Mouse (Mus musculus) heart, embryonic 11.5 days (tissue): ENCODE measurements around the gene Cbln1. TPM values are rescaled to one million over a fixed set of nuclear protein-coding genes. Genes with fewer than 3 reads are reported as not detected.

Experiments
- ATAC-seq: fragments of 200-750 bp; cut with Nextera tagmentation; replicated peaks from 2 replicates; pipeline ENCODE4 v1.8.0; 2017; ENCODE audit warnings: moderate library complexity; ENCODE audit not compliant: insufficient number of reproducible peaks, low FRiP score, low TSS enrichment
- H3K27ac ChIP-seq: fragments of 300-500 bp; sonication (generic); 2 replicates; pipeline ENCODE4 v1.5.1; 2014; ENCODE audit warnings: mild to moderate bottlenecking, low read depth, low read length
- H3K27me3 ChIP-seq: fragments of 300-500 bp; sonication (generic); 2 replicates; pipeline ENCODE4 v1.6.1; 2014; ENCODE audit warnings: mild to moderate bottlenecking, low read length, mixed read lengths; ENCODE audit not compliant: control insufficient read depth, insufficient read depth
- H3K36me3 ChIP-seq: fragments of 300-500 bp; sonication (generic); 2 replicates; pipeline ENCODE4 v1.6.1; 2014; ENCODE audit warnings: mild to moderate bottlenecking, low read length, moderate library complexity, mixed read lengths; ENCODE audit not compliant: control insufficient read depth, insufficient read depth
- H3K4me1 ChIP-seq: fragments of 300-500 bp; sonication (generic); 2 replicates; pipeline ENCODE4 v1.6.1; 2014; ENCODE audit warnings: low read length; ENCODE audit not compliant: control insufficient read depth, insufficient read depth
- H3K4me2 ChIP-seq: fragments of 300-500 bp; sonication (generic); 2 replicates; pipeline ENCODE4 v1.6.1; 2014; ENCODE audit warnings: mild to moderate bottlenecking, moderate library complexity
- H3K4me3 ChIP-seq: fragments of 300-500 bp; sonication (generic); 2 replicates; pipeline ENCODE4 v1.5.1; 2014; ENCODE audit warnings: low read depth, low read length
- H3K9ac ChIP-seq: fragments of 300-500 bp; sonication (generic); 2 replicates; pipeline ENCODE4 v1.6.1; 2014; ENCODE audit warnings: mild to moderate bottlenecking, low read depth, low read length, moderate library complexity
- H3K9me3 ChIP-seq: fragments of 300-500 bp; sonication (generic); replicated peaks from 2 replicates; pipeline ENCODE4 v1.6.1; 2016; ENCODE audit warnings: low read length; ENCODE audit not compliant: control insufficient read depth
- WGBS: fragments of 180-500 bp; shearing (Covaris S2); extraction: QIAGEN DNeasy Blood & Tissue Kit; methylation state at CpG from one replicate; pipeline ENCODE4 v1.1.7; 2014; ENCODE audit not compliant: insufficient replicate concordance; 5-methylcytosine and 5-hydroxymethylcytosine counted together
- polyA plus RNA-seq: library from polyadenylated mRNA; unstranded; fragments of >200 nt; fragmentation: Nextera tagmentation; extraction: Ambion mirVana; gene quantifications from 2 replicates; pipeline ENCODE4 v1.2.1, GENCODE M21; 2014

Cbln1 gene
- polyA plus RNA-seq, 1 experiment from 2014 or later = 0.24 TPM

GRCm38 (mm10) chr8:87424706-87425105 lies 47.7 kb downstream of the Cbln1 start:
- H3K27me3 ChIP-seq = no peaks in the 10 kb centered on the region
- H3K4me2 ChIP-seq = no peak overlapping the region
- no peaks in the 10 kb centered on the region for H3K36me3 ChIP-seq
- H3K27ac ChIP-seq = no peak overlapping the region
- H3K4me3 ChIP-seq = no peak overlapping the region
- no peak overlapping the region for H3K9ac ChIP-seq
- H3K9me3 ChIP-seq = no peaks in the 10 kb centered on the region
- 74% methylated on average over 5 of the region's 5 CpGs for WGBS
- no peaks in the 10 kb centered on the region for H3K4me1 ChIP-seq
- ATAC-seq = no peak

- H3K36me3 ChIP-seq = no peaks in the 10 kb centered on the region
- H3K4me3 ChIP-seq = no peak overlapping the region
- no peaks in the 10 kb centered on the region for H3K9me3 ChIP-seq
- WGBS = 75% methylated on average over 8 of the region's 8 CpGs
- no peak for ATAC-seq
- H3K27me3 ChIP-seq = no peaks in the 10 kb centered on the region
- no peak overlapping the region for H3K9ac ChIP-seq
- no peak overlapping the region for H3K27ac ChIP-seq
- H3K4me1 ChIP-seq = no peaks in the 10 kb centered on the region
- H3K4me2 ChIP-seq = no peak overlapping the region
Measured at GRCm38 (mm10) chr8:87421697-87422096, 50.7 kb downstream of the Cbln1 start.

Other genes starting within 250 kb of the Cbln1 start
- not detected in 2 replicates for gene 4933402J07Rik, start 91.2 kb upstream of the Cbln1 start, polyA plus RNA-seq